Mouse (Mus musculus) neural tube, embryonic 14.5 days (tissue): ENCODE results near the gene Lama1. TPM values are rescaled to one million over a fixed set of nuclear protein-coding genes. Genes with fewer than 3 reads are reported as not detected.
A peak's percentile ranks its signal among the peaks of the same experiment; 100 is the strongest.

Source experiments
- ATAC-seq: fragments of 200-750 bp; cut with Nextera tagmentation; 2 replicates; pipeline ENCODE4 v1.8.0; 2017; ENCODE audit warnings: low read depth, mild to moderate bottlenecking, moderate TSS enrichment, moderate library complexity
- H3K27ac ChIP-seq: fragments of 300-500 bp; sonication (generic); 2 replicates; pipeline ENCODE4 v1.5.1; 2014; ENCODE audit warnings: low read depth, mild to moderate bottlenecking, control low read depth, low read length, moderate library complexity, mixed read lengths
- H3K27me3 ChIP-seq: fragments of 300-500 bp; sonication (generic); 2 replicates; pipeline ENCODE4 v1.6.1; 2014; ENCODE audit warnings: low read length; ENCODE audit not compliant: control insufficient read depth, insufficient read depth
- H3K36me3 ChIP-seq: fragments of 300-500 bp; sonication (generic); 2 replicates; pipeline ENCODE4 v1.6.1; 2014; ENCODE audit warnings: low read length, mixed read lengths; ENCODE audit not compliant: control insufficient read depth, insufficient read depth
- H3K4me1 ChIP-seq: fragments of 300-500 bp; sonication (generic); 2 replicates; pipeline ENCODE4 v1.6.1; 2014; ENCODE audit warnings: low read length; ENCODE audit not compliant: control insufficient read depth, insufficient read depth
- H3K4me2 ChIP-seq: fragments of 300-500 bp; sonication (generic); 2 replicates; pipeline ENCODE4 v1.6.1; 2014; ENCODE audit warnings: mild to moderate bottlenecking, low read depth, low read length, control low read depth
- H3K4me3 ChIP-seq: fragments of 300-500 bp; sonication (generic); 2 replicates; pipeline ENCODE4 v1.5.1; 2014; ENCODE audit warnings: low read depth, low read length, control low read depth, mixed read lengths
- H3K9ac ChIP-seq: fragments of 300-500 bp; sonication (generic); replicated peaks from 2 replicates; pipeline ENCODE4 v1.6.1; 2014; ENCODE audit warnings: low read depth, mild to moderate bottlenecking, control low read depth, low read length, mixed read lengths
- H3K9me3 ChIP-seq: fragments of 300-500 bp; sonication (generic); 2 replicates; pipeline ENCODE4 v1.6.1; 2016; ENCODE audit warnings: low read length; ENCODE audit not compliant: control insufficient read depth
- WGBS: fragments of 180-500 bp; shearing (Covaris S2); extraction: QIAGEN DNeasy Blood & Tissue Kit; methylation state at CpG from one replicate; pipeline ENCODE4 v1.1.7; 2014; 5-methylcytosine and 5-hydroxymethylcytosine counted together
- polyA plus RNA-seq: library from polyadenylated mRNA; unstranded; fragments of >200 nt; fragmentation: Nextera tagmentation; extraction: Ambion mirVana; gene quantifications from 2 replicates; pipeline ENCODE4 v1.2.1, GENCODE M21; 2014

The Lama1 gene
- polyA plus RNA-seq, 1 experiment from 2014 or later = 16.4 TPM

DNA sequence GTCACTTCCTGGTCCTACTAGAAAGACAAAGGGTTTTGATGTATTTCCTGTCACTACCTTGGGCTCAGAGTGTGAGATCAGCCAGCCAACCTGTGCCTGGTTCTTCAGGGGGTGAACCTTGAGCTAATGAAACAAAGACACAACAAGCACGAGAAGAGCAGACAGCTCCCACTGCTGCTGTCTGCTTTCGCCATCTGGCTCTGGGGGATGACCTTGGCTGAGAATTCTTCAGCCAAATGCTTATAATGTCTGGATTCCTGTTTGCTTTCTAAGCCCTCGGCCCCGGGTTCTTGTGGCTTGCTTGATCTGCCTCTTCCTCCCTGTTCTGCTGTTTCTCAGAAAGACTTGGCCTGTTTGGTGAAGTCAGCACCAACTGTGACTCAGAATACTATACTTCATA is 6.4 kb upstream of the Lama1 start:
- H3K4me3 ChIP-seq = no peak overlapping the region
- H3K27me3 ChIP-seq = no peaks in the 10 kb centered on the region
- no peak overlapping the region for H3K4me2 ChIP-seq
- 75% methylated on average over 4 of the region's 4 CpGs for WGBS
- no peaks in the 10 kb centered on the region for H3K36me3 ChIP-seq
- H3K9me3 ChIP-seq = no peaks in the 10 kb centered on the region
- no peak for ATAC-seq
- H3K4me1 ChIP-seq = no peaks in the 10 kb centered on the region
- H3K9ac ChIP-seq = no peak overlapping the region
- no peak overlapping the region for H3K27ac ChIP-seq

DNA sequence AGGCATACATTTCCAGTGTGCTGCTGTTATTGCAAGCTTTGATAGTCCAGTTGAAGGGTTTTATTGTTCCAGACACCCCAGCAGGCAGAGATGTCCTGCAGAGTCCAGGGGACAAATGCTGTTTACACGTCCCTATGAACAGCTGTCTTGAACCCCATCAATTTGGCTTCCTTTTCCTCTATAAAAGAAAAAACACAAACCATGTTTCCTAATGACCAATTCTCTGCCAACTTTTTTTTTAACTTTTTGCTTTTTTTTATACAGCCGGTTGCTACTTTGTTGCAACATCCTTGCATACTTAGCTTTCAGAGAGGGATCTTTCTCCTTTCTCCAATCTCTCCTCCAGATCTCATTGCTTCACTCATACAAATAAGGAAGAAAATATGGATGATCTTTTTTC is 4.4 kb upstream of the Lama1 start:
- H3K4me1 ChIP-seq = no peaks in the 10 kb centered on the region
- H3K9ac ChIP-seq = no peak overlapping the region
- H3K9me3 ChIP-seq = no peaks in the 10 kb centered on the region
- H3K27ac ChIP-seq = no peak overlapping the region
- H3K27me3 ChIP-seq = no peaks in the 10 kb centered on the region; the same call in 1 of the 2 replicates
- 41% methylated on average over 2 of the region's 2 CpGs for WGBS
- ATAC-seq = no peak
- H3K4me2 ChIP-seq = no peak overlapping the region
- no peak overlapping the region for H3K4me3 ChIP-seq
- no peaks in the 10 kb centered on the region for H3K36me3 ChIP-seq

GRCm38 (mm10) chr17:67693861-67694260 is 3.2 kb upstream of the Lama1 start:
- Histone ChIP-seq H3K27ac (no peak overlapping the region), H3K4me2 (no peak overlapping the region), H3K9me3 (no peaks in the 10 kb centered on the region), H3K4me3 (no peak overlapping the region), H3K27me3 (no peaks in the 10 kb centered on the region; the same call in 1 of the 2 replicates), H3K36me3 (no peaks in the 10 kb centered on the region), H3K9ac (no peak overlapping the region), H3K4me1 (peaks cover 8% of the 10 kb centered on the region; the same call in 1 of the 2 replicates)
- no peak for ATAC-seq
- WGBS = 61% methylated on average over 3 of the region's 3 CpGs

- H3K36me3 ChIP-seq = no peaks in the 10 kb centered on the region
- WGBS = under 1% methylated on average over 32 of the region's 32 CpGs
- no peaks in the 10 kb centered on the region for H3K9me3 ChIP-seq
- H3K4me2 ChIP-seq = peak overlapping the region; percentile 97
- H3K4me1 ChIP-seq = peaks cover 18% of the 10 kb centered on the region; the same call in 1 of the 2 replicates
- no peaks in the 10 kb centered on the region; the same call in 1 of the 2 replicates for H3K27me3 ChIP-seq
- H3K4me3 ChIP-seq = peak overlapping the region; percentile 86
- H3K9ac ChIP-seq = peak overlapping the region; percentile 89
- peak; percentile 70 for ATAC-seq
- peak overlapping the region; percentile 72; the same call in 1 of the 2 replicates for H3K27ac ChIP-seq
These were observed 417 bp downstream of the Lama1 start for GRCm38 (mm10) chr17:67697461-67697891.

- peak overlapping the region; percentile 10; the same call in 1 of the 2 replicates for H3K27ac ChIP-seq
- no peaks in the 10 kb centered on the region for H3K9me3 ChIP-seq
- H3K4me1 ChIP-seq = peaks cover 25% of the 10 kb centered on the region
- H3K27me3 ChIP-seq = no peaks in the 10 kb centered on the region; the same call in 1 of the 2 replicates
- peak; percentile 48 for ATAC-seq
- peak overlapping the region; percentile 97 for H3K4me2 ChIP-seq
- peak overlapping the region; percentile 86 for H3K4me3 ChIP-seq
- peak overlapping the region; percentile 89 for H3K9ac ChIP-seq
- no peaks in the 10 kb centered on the region for H3K36me3 ChIP-seq
- WGBS = 0% methylated on average over 13 of the region's 13 CpGs
These were observed 1.2 kb downstream of the Lama1 start for GRCm38 (mm10) chr17:67698301-67698700.

DNA sequence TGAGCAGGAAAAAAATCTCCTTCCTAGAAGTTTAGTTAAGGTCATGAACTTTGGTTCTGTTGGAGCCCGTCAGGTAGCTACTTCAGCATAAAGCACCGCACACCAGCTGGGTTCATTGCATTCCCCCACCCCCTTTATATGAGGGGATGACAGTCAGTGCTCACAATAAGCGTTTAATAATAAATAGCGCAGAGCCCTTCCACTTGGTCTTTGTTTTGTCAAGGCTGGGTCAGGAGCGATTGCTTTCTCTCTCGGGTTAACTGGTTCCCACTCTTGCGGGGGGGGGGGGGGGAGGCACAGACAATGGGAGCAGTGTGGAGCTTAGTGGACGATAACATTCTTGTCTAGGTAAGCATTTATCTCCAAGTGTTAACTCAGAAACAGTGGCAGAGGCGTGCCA is 4.7 kb downstream of the Lama1 start:
- H3K4me1 ChIP-seq = peaks cover 29% of the 10 kb centered on the region
- WGBS = 7% methylated on average over 9 of the region's 9 CpGs

DNA sequence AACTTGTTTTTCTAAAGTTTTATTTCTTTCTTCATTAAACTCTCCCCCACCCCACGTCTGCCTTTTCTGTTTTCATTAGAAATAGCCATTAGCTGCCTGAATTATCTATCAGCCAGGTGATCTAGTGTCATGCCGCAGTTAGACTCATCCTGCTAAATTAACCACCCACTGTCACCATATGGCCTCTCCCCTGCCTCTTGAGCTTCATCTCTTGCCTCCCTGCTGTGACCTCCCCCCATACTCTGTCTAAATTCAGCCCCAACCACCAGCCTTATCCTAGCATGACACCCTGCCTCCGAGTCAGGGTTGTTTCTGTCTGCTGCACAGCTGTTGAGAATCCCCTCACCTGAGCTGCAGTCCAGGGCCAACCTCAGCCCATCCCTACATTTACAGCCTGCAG is 5.9 kb downstream of the Lama1 start:
- Histone ChIP-seq H3K27ac (no peak overlapping the region), H3K4me2 (no peak overlapping the region), H3K9me3 (no peaks in the 10 kb centered on the region), H3K36me3 (no peaks in the 10 kb centered on the region), H3K4me3 (no peak overlapping the region), H3K9ac (no peak overlapping the region), H3K27me3 (no peaks in the 10 kb centered on the region), H3K4me1 (peaks cover 39% of the 10 kb centered on the region)
- ATAC-seq = no peak
- 10% methylated on average over 3 of the region's 3 CpGs for WGBS

More for the DNA sequence above, 4.7 kb downstream of the Lama1 start:
- Histone ChIP-seq H3K4me2 (peak overlapping the region; percentile 97; the same call in 1 of the 2 replicates), H3K4me3 (no peak overlapping the region), H3K27ac (no peak overlapping the region), H3K27me3 (no peaks in the 10 kb centered on the region; the same call in 1 of the 2 replicates), H3K9me3 (no peaks in the 10 kb centered on the region), H3K36me3 (no peaks in the 10 kb centered on the region), H3K9ac (no peak overlapping the region)
- ATAC-seq = no peak

GRCm38 (mm10) chr17:67705035-67705769 is 8.1 kb downstream of the Lama1 start:
- ATAC-seq = no peak
- Histone ChIP-seq H3K27me3 (no peaks in the 10 kb centered on the region), H3K36me3 (no peaks in the 10 kb centered on the region), H3K4me3 (no peak overlapping the region), H3K9ac (no peak overlapping the region), H3K4me2 (no peak overlapping the region), H3K27ac (no peak overlapping the region), H3K4me1 (peaks cover 34% of the 10 kb centered on the region), H3K9me3 (no peaks in the 10 kb centered on the region)
- 87% methylated on average over 10 of the region's 10 CpGs for WGBS

DNA sequence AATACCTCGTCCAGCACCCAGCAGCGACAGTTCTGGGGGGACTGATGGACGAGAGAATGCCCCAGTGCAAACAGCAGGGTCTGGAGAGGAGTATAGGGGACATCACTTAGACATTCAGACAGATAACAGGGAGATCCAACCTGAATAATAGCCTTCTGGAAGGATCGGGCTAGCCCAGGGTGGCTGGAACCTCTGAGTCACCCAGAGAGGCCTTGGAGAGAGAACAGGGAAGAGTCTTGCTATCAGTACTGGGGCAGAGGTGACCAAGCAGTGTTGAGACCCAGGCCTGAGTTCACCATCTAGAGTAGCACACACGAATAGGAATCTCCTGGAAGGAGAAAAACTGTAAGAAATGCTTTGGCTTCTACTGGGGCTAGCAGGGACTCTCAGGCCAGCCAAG is 9.3 kb downstream of the Lama1 start:
- no peaks in the 10 kb centered on the region for H3K36me3 ChIP-seq
- no peak for ATAC-seq
- H3K9ac ChIP-seq = no peak overlapping the region
- H3K4me2 ChIP-seq = no peak overlapping the region; the same call in 1 of the 2 replicates
- WGBS = 82% methylated on average over 5 of the region's 5 CpGs
- peaks cover 34% of the 10 kb centered on the region for H3K4me1 ChIP-seq
- peak overlapping the region; percentile 16; the same call in 1 of the 2 replicates for H3K27ac ChIP-seq
- H3K9me3 ChIP-seq = no peaks in the 10 kb centered on the region
- no peaks in the 10 kb centered on the region for H3K27me3 ChIP-seq
- no peak overlapping the region for H3K4me3 ChIP-seq
